Mouse (Mus musculus): ENCODE results near the gene Acsbg1. TPM values are rescaled to one million over a fixed set of nuclear protein-coding genes. Genes with fewer than 3 reads are reported as not detected.

Gene Acsbg1
- total RNA-seq, 1 experiment from 2014 or later, result not detected

DNA sequence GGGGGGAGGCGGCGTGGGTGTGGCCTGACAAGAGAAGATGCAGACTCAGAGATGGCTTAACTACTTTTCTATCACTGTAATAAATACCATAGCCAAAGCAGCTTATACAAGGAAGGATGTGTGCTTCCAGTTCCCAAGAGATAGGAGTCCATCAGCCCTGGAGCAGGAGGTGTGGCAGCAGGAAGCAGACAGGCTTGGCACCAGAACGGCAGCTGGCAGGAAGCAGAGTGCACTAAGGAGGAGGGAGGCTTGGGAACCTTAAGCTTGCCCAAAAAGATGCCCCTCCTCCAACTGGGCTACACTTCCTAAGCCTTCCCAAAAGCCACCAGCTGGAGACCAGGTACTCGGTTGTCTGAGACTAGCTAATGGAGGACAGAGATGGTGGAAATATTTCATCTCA lies 21.2 kb upstream of the Acsbg1 start:
- no peak for ATAC-seq (replicated peaks in 1 of 2; ENCODE audit: insufficient read depth in 1 of 2, low FRiP score in 2 of 2, low TSS enrichment in 1 of 2, low read depth in 1 of 2, poor library complexity in 2 of 2, severe bottlenecking in 2 of 2)

DNA sequence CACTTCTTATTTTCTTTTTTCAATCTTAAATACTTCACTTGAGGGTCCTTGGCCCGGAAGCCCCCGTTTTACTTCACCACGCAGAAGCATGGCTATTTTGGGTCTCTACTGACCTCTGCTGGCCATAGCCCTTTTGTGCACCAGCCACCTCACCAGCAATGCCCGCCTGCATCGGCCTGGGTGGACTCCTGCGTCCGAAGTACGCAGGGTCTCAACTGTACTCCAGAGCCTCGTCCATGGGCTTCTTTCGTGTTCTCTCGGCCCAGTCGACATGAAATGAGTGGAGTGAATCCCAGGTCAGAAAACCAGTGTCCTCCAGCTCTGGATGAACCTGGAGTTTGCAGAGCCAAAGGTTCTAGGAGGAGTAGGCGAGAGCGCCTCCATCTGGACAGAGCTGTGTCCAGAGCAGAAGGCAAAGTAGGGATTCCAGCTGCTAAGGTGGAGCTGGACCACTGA lies 14.9 kb upstream of the Acsbg1 start:
- peak; percentile 86 to 93 for ATAC-seq (replicated peaks in 1 of 2; ENCODE audit: insufficient read depth in 1 of 2, low FRiP score in 2 of 2, low TSS enrichment in 1 of 2, low read depth in 1 of 2, poor library complexity in 2 of 2, severe bottlenecking in 2 of 2)

DNA sequence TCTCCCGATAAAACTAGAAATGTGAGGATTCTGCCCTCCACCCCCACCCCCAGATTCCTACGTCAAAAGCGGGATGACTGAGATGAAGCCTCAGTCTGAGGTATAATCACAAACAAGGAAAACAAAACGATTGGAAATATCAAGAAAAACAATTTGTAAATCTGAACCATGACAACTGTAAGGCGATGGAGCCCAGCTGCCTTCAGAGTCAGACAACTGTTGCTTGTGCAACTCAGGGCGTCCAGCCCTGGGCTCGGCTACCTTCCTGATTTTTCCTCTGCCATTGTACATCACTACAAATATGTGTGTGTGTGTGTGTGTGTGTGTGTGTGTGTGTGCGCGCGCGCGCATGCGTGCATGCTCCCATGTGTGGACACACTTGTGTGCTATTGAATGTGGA lies 12.2 kb upstream of the Acsbg1 start:
- no peak for ATAC-seq (replicated peaks in 1 of 2; ENCODE audit: insufficient read depth in 1 of 2, low FRiP score in 2 of 2, low TSS enrichment in 1 of 2, low read depth in 1 of 2, poor library complexity in 2 of 2, severe bottlenecking in 2 of 2)

GRCm38 (mm10) chr9:54671962-54672361 lies 10.3 kb upstream of the Acsbg1 start:
- no peak for ATAC-seq (replicated peaks in 1 of 2; ENCODE audit: insufficient read depth in 1 of 2, low FRiP score in 2 of 2, low TSS enrichment in 1 of 2, low read depth in 1 of 2, poor library complexity in 2 of 2, severe bottlenecking in 2 of 2)

- ATAC-seq (replicated peaks in 1 of 2; ENCODE audit: insufficient read depth in 1 of 2, low FRiP score in 2 of 2, low TSS enrichment in 1 of 2, low read depth in 1 of 2, poor library complexity in 2 of 2, severe bottlenecking in 2 of 2), result no peak
Observed at GRCm38 (mm10) chr9:54668455-54668854, 6.8 kb upstream of the Acsbg1 start.

GRCm38 (mm10) chr9:54666116-54666515 lies 4.4 kb upstream of the Acsbg1 start:
- ATAC-seq (replicated peaks in 1 of 2; ENCODE audit: insufficient read depth in 1 of 2, low FRiP score in 2 of 2, low TSS enrichment in 1 of 2, low read depth in 1 of 2, poor library complexity in 2 of 2, severe bottlenecking in 2 of 2), result no peak

- ATAC-seq (replicated peaks in 1 of 2; ENCODE audit: insufficient read depth in 1 of 2, low FRiP score in 2 of 2, low TSS enrichment in 1 of 2, low read depth in 1 of 2, poor library complexity in 2 of 2, severe bottlenecking in 2 of 2), result no peak
Observed at GRCm38 (mm10) chr9:54664358-54664757, 2.7 kb upstream of the Acsbg1 start.

DNA sequence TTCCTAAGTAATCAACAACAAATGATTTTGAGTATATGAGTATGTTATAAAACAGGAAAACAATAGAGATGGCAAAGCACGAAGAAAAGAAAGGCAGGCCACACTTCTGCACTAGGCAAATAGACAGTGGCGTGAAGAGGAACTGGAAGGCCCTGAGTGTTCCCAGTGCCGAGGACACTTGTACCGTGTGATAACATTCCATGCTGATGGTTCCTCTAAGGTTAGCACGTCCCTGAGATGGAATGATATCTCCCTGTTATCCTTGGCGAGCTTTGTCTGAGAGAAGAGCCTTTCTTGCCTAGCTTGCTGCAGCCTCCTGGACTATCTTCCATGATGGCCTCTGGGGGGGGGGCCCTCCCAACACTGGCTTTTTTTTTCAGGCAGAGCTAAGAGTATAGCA lies 2.9 kb downstream of the Acsbg1 start:
- no peak for ATAC-seq (replicated peaks in 1 of 2; ENCODE audit: insufficient read depth in 1 of 2, low FRiP score in 2 of 2, low TSS enrichment in 1 of 2, low read depth in 1 of 2, poor library complexity in 2 of 2, severe bottlenecking in 2 of 2)

DNA sequence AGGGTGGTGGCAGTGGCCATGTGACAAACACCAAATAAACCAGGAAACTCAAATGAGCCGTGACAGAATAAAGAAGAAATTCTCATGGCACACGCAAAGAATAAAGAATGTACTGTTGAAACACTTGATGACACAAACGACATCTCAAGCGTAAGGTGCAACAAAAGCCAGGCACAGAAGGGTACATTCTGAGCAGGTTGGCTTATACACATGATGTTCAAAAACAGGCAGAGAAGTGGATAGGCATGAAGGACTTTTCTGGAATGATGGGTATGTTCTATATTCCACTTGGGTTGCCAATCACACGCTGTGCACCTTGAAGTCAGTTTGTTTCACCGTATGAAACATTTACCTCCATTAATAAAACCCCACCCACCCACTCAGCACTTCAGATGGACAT lies 5.3 kb downstream of the Acsbg1 start:
- ATAC-seq (replicated peaks in 1 of 2; ENCODE audit: insufficient read depth in 1 of 2, low FRiP score in 2 of 2, low TSS enrichment in 1 of 2, low read depth in 1 of 2, poor library complexity in 2 of 2, severe bottlenecking in 2 of 2), result no peak

DNA sequence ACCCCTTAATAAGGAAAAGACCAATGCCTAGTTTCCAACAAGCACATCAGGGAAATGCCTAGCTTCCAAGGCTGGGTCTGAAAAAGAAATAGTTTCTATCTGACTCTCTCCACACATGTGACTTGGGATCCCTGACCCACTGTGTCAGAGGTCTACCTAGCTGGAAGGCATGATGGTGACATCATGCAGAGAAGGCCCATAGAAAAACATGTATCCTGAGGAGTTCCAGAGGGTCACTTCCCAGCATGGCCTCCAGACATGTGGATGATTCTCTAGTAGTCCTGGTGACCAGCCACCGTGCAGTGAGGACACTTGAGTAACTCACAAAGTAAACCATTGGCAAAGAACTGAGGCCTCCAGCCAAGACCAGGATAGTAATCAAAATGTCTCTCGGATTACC lies 5.8 kb downstream of the Acsbg1 start:
- no peak for ATAC-seq (replicated peaks in 1 of 2; ENCODE audit: insufficient read depth in 1 of 2, low FRiP score in 2 of 2, low TSS enrichment in 1 of 2, low read depth in 1 of 2, poor library complexity in 2 of 2, severe bottlenecking in 2 of 2)

DNA sequence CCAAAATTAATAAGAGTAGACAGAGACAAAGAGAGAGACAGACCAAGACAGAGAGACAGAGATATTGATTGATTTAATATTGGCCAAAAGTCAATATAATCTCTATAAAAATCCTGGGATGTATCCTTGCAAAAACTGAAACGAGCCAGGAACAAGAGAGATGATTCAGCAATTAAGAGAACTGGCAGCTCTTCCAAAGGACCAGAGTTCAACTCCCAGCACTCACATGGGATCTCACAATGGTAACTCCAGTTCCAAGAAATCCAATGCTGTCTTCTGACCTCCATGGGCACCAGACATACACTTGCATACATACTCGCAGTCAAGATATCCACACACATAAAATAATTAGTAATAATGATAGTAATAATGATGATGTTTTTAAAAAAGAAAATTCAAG lies 8.9 kb downstream of the Acsbg1 start:
- no peak for ATAC-seq (replicated peaks in 1 of 2; ENCODE audit: insufficient read depth in 1 of 2, low FRiP score in 2 of 2, low TSS enrichment in 1 of 2, low read depth in 1 of 2, poor library complexity in 2 of 2, severe bottlenecking in 2 of 2)

DNA sequence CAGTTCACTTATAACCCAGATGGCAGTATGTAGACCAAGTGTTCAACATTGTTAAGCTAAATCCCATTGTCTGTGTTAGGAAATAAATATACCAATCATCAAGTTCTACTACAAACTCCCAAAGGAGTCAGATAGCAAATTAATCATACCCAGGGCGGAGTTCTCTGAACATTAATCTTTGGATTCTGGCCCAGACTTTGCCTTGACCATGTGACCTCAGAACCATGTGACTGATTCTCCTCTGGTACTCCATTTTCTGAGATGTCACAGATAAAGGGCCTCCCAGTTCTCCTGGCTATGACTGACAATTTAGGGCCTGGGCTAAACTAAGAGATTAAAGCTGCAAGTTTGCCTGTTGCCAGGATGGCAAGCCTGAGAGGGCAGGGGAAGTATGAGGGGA lies 12.3 kb downstream of the Acsbg1 start:
- no peak for ATAC-seq (replicated peaks in 1 of 2; ENCODE audit: insufficient read depth in 1 of 2, low FRiP score in 2 of 2, low TSS enrichment in 1 of 2, low read depth in 1 of 2, poor library complexity in 2 of 2, severe bottlenecking in 2 of 2)

GRCm38 (mm10) chr9:54647456-54647855 lies 14.2 kb downstream of the Acsbg1 start:
- ATAC-seq (replicated peaks in 1 of 2; ENCODE audit: insufficient read depth in 1 of 2, low FRiP score in 2 of 2, low TSS enrichment in 1 of 2, low read depth in 1 of 2, poor library complexity in 2 of 2, severe bottlenecking in 2 of 2), result no peak

DNA sequence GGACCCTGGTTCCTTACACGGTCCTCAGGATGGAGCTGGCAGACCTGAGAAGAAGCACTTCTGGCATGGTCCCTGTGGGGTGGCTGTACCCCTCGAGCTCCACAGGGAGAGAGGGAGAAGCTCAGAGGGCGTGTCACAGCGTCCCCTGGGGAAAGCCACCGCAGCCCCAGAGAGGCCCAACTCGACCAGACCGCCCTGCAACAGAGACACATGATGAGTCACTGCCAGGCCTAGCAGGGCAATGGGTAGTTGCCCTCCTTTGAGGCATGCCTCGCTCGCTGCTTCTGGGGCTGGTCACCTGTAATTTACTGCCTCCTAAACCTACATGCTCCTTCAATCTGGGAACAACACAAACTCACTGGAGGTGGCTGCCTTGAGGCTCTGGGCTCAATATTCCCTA lies 15.4 kb downstream of the Acsbg1 start:
- no peak for ATAC-seq (replicated peaks in 1 of 2; ENCODE audit: insufficient read depth in 1 of 2, low FRiP score in 2 of 2, low TSS enrichment in 1 of 2, low read depth in 1 of 2, poor library complexity in 2 of 2, severe bottlenecking in 2 of 2)

- ATAC-seq (replicated peaks in 1 of 2; ENCODE audit: insufficient read depth in 1 of 2, low FRiP score in 2 of 2, low TSS enrichment in 1 of 2, low read depth in 1 of 2, poor library complexity in 2 of 2, severe bottlenecking in 2 of 2), result no peak
Observed at GRCm38 (mm10) chr9:54645530-54645929, 16.1 kb downstream of the Acsbg1 start.

DNA sequence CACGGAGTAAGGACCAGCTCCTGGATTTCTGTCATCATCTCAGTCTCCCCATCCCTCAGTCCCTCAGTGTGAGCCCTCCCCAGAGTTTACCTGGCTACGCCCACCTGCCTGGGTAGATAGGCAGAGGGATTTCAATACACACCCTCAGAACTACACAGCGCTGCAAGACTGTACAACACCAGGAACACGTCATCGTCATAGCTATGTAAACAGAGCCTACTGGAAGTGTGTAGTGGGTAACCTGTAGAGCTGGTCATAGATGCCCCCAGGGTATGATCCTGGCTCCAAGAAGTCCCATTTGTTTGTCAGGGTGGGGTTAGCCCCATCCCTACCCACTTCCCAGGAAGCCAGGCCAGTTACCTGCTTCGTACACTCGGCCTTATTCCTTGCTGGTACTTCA lies 18.5 kb downstream of the Acsbg1 start:
- ATAC-seq (replicated peaks in 1 of 2; ENCODE audit: insufficient read depth in 1 of 2, low FRiP score in 2 of 2, low TSS enrichment in 1 of 2, low read depth in 1 of 2, poor library complexity in 2 of 2, severe bottlenecking in 2 of 2), result no peak

DNA sequence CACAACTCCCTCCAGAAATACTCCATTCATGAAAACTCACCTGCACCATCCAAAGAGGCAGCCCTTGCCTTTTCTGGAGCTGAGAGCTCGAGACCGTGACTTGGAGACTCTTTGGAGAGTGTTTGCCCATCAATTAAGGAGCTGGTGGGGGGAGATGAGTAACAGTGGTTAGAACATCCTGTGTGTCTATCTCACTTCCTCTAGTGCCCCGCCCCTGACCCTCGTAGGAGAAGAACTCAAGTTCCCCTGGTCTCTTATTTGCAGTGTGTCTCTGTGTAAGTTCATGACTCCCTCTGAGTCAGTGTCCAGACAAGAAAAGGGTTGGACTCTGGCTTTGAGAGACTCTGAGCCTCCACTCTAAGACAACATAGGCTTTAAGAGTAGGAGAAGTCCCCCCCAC lies 19.1 kb downstream of the Acsbg1 start:
- ATAC-seq (replicated peaks in 1 of 2; ENCODE audit: insufficient read depth in 1 of 2, low FRiP score in 2 of 2, low TSS enrichment in 1 of 2, low read depth in 1 of 2, poor library complexity in 2 of 2, severe bottlenecking in 2 of 2), result no peak

DNA sequence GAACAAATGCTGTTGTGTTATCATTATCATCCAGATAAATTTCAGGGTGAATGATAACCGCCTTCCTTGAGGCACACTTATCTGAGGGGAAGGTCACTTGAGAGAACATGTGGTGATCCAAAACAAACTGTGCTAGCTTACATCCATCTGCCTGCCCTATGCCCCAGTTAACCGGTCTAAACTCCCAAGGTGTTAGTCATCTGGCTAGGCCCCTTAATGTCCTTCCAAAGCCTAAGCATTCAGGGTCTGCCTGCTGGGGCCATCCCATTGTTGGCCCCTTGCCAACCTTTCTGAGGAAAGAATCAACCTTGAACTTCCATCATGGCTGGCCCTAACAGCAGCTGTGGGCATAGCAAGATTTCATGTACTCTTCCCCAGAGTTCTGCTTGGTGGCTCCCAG lies 19.5 kb downstream of the Acsbg1 start:
- no peak for ATAC-seq (replicated peaks in 1 of 2; ENCODE audit: insufficient read depth in 1 of 2, low FRiP score in 2 of 2, low TSS enrichment in 1 of 2, low read depth in 1 of 2, poor library complexity in 2 of 2, severe bottlenecking in 2 of 2)

DNA sequence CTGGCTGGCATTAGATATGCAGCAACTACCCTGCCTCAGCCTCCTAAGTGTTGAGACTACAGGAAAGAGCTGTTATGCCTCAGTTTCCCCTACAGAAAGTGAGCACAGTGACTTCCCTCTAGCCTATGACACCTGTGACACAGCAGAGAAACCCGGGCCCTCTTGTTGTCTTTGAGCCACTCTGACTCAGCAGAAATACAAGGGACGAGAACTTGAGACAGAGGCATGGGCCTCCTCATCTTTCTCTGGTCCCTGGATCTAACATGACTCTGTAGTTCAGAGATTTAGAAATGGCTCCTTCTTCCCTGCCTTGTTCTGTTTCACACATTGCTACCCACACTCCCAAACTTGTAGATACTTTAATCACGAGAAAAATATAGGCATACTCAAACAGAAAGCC lies 20.1 kb downstream of the Acsbg1 start:
- no peak for ATAC-seq (replicated peaks in 1 of 2; ENCODE audit: insufficient read depth in 1 of 2, low FRiP score in 2 of 2, low TSS enrichment in 1 of 2, low read depth in 1 of 2, poor library complexity in 2 of 2, severe bottlenecking in 2 of 2)

- ATAC-seq (replicated peaks in 1 of 2; ENCODE audit: insufficient read depth in 1 of 2, low FRiP score in 2 of 2, low TSS enrichment in 1 of 2, low read depth in 1 of 2, poor library complexity in 2 of 2, severe bottlenecking in 2 of 2), result no peak
Observed at GRCm38 (mm10) chr9:54639192-54639591, 22.5 kb downstream of the Acsbg1 start.

Measured in hematopoietic stem cell, adult 5-6 weeks (primary cell).